11 mouse cellular contexts compared by ENCODE assay signal in genomic region chr17:43366486-43366885, GRCm38 (mm10). TPM values are rescaled to one million over a fixed set of nuclear protein-coding genes. Genes with fewer than 3 reads are reported as not detected.
DNase-seq lines count a peak whose midpoint lies in the region; ATAC-seq lines count a peak whose summit lies in the region.
"Had no signal": no experiment of that assay in that cellular context is flagged by ENCODE, and none has a peak within 500 bp of the region (broad histone marks: within the 10 kb centered on the region; RNA-seq: fewer than 3 reads in every experiment).

No protein-coding gene starts in this region.

- H3K27ac ChIP-seq in kidney, embryonic 15.5 days: no peak overlapping the region
- H3K27ac ChIP-seq in heart, embryonic 11.5 days (ENCODE audit: low read depth, low read length): no peak overlapping the region
- H3K27ac ChIP-seq in midbrain, embryonic 15.5 days: no peak overlapping the region
- H3K27ac ChIP-seq: midbrain, embryonic 13.5 days had no signal

- H3K4me1 ChIP-seq in kidney, embryonic 15.5 days: peaks cover 30% of the 10 kb centered on the region
- H3K4me1 ChIP-seq in heart, embryonic 11.5 days (ENCODE audit: control insufficient read depth, insufficient read depth, low read length): peaks cover 12% of the 10 kb centered on the region; the same call in 1 of the 2 replicates
- no peaks in the 10 kb centered on the region for H3K4me1 ChIP-seq in midbrain, embryonic 15.5 days
- H3K4me1 ChIP-seq: midbrain, embryonic 13.5 days had no signal

- H3K36me3 ChIP-seq in kidney, embryonic 15.5 days: no peaks in the 10 kb centered on the region
- no peaks in the 10 kb centered on the region for H3K36me3 ChIP-seq in heart, embryonic 11.5 days (ENCODE audit: control insufficient read depth, insufficient read depth, low read length)
- no peaks in the 10 kb centered on the region for H3K36me3 ChIP-seq in midbrain, embryonic 15.5 days (replicated peaks)
- H3K36me3 ChIP-seq: midbrain, embryonic 13.5 days had no signal

- H3K4me3 ChIP-seq in kidney, embryonic 15.5 days (replicated peaks): no peak overlapping the region
- H3K4me3 ChIP-seq in heart, embryonic 11.5 days (ENCODE audit: low read depth, low read length): no peak overlapping the region
- no peak overlapping the region for H3K4me3 ChIP-seq in midbrain, embryonic 15.5 days
- H3K4me3 ChIP-seq: midbrain, embryonic 13.5 days had no signal

- no peak overlapping the region for H3K4me2 ChIP-seq in kidney, embryonic 15.5 days
- no peak overlapping the region for H3K4me2 ChIP-seq in heart, embryonic 11.5 days
- H3K4me2 ChIP-seq in midbrain, embryonic 15.5 days: no peak overlapping the region
- H3K4me2 ChIP-seq: midbrain, embryonic 13.5 days had no signal

- no peak for ATAC-seq in kidney, embryonic 15.5 days (replicated peaks; ENCODE audit: low FRiP score)
- ATAC-seq in heart, embryonic 11.5 days (replicated peaks; ENCODE audit: insufficient number of reproducible peaks, low FRiP score, low TSS enrichment): 0 out of 2 replicates have a peak, but pooled peaks have one; percentile 41
- ATAC-seq in midbrain, embryonic 15.5 days (replicated peaks): no peak
- ATAC-seq: midbrain, embryonic 13.5 days had no signal

- no peaks in the 10 kb centered on the region for H3K9me3 ChIP-seq in kidney, embryonic 15.5 days (replicated peaks)
- no peaks in the 10 kb centered on the region; the same call in 1 of the 2 replicates for H3K9me3 ChIP-seq in heart, embryonic 11.5 days (replicated peaks; ENCODE audit: control insufficient read depth, low read length)
- H3K9me3 ChIP-seq in midbrain, embryonic 15.5 days: no peaks in the 10 kb centered on the region
- H3K9me3 ChIP-seq: midbrain, embryonic 13.5 days had no signal

- peak; percentile 62 for DNase-seq in kidney, adult 11 months
- DNase-seq in kidney, adult 9 months: peak; percentile 65
- peak; percentile 71 for DNase-seq in lung, postnatal 36 days
- DNase-seq in ovary, postnatal 10 days (ENCODE audit: low spot score): no peak
- DNase-seq: cerebellum, postnatal 14 days; layer of hippocampus, adult 9-11 months; spleen, adult 18-20 months had no signal

- H3K9ac ChIP-seq in kidney, embryonic 15.5 days: no peak overlapping the region
- no peak overlapping the region for H3K9ac ChIP-seq in heart, embryonic 11.5 days (ENCODE audit: low read depth, low read length)
- H3K9ac ChIP-seq in midbrain, embryonic 15.5 days: no peak overlapping the region
- H3K9ac ChIP-seq: midbrain, embryonic 13.5 days had no signal

- no peaks in the 10 kb centered on the region for H3K27me3 ChIP-seq in kidney, embryonic 15.5 days
- H3K27me3 ChIP-seq in heart, embryonic 11.5 days (ENCODE audit: control insufficient read depth, insufficient read depth, low read length): no peaks in the 10 kb centered on the region
- no peaks in the 10 kb centered on the region for H3K27me3 ChIP-seq in midbrain, embryonic 15.5 days (replicated peaks)
- H3K27me3 ChIP-seq: midbrain, embryonic 13.5 days had no signal

- WGBS in kidney, embryonic 15.5 days: 64% methylated on average over 9 of the region's 9 CpGs
- WGBS in heart, embryonic 11.5 days (ENCODE audit: insufficient replicate concordance): 33% methylated on average over 9 of the region's 9 CpGs
- WGBS in midbrain, embryonic 15.5 days: 60% methylated on average over 9 of the region's 9 CpGs

RNA-seq across cellular contexts. Expression of gene Adgrf5, which starts 6.2 kb away (rescaled TPM):
- 21.6 and 21.8 TPM in 2 replicates for polyA plus RNA-seq in kidney, embryonic 15.5 days (2015; fragmentation: Nextera tagmentation; extraction: Ambion mirVana)
- polyA plus RNA-seq in heart, embryonic 11.5 days (2014; fragmentation: Nextera tagmentation; extraction: Ambion mirVana): 13.9 and 20.8 TPM in 2 replicates
- 9.6 and 9.9 TPM in 2 replicates for polyA plus RNA-seq in midbrain, embryonic 15.5 days (2015; fragmentation: Nextera tagmentation; extraction: Ambion mirVana)
